Mouse (Mus musculus): ENCODE measurements around the gene 6330409D20Rik. TPM values are rescaled to one million over a fixed set of nuclear protein-coding genes. Genes with fewer than 3 reads are reported as not detected.

6330409D20Rik gene
- polyA plus RNA-seq, 1 experiment = not detected

- no peak for DNase-seq (ENCODE audit: low read depth)
These were observed 15.8 kb upstream of the 6330409D20Rik start for GRCm38 (mm10) chr2:32756674-32757055.

- no peak for DNase-seq (ENCODE audit: low read depth)
These were observed 11.4 kb upstream of the 6330409D20Rik start for GRCm38 (mm10) chr2:32752181-32752580.

DNA sequence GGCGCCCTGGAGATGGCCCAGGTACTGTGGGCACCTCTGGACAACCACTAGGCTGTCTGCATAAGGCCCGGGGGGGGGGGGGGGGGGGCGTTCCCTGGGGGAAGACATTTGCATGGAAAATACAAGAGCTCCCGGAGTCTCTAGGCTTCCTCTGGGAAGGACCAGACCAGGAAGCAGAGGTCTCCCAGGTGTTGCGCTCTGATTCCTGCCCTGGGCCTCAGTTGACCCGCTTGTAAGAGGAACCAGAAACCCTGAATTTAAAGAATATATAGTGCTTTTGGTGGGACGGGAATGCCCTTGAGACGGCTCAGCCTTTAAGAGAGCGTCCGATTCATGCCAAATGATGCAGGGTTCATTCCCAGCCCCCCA lies 10.8 kb upstream of the 6330409D20Rik start:
- DNase-seq (ENCODE audit: low read depth) = no peak

- DNase-seq (ENCODE audit: low read depth) = no peak
These were observed 10.3 kb upstream of the 6330409D20Rik start for GRCm38 (mm10) chr2:32750887-32751664.

GRCm38 (mm10) chr2:32750199-32750598 lies 9.4 kb upstream of the 6330409D20Rik start:
- DNase-seq (ENCODE audit: low read depth) = no peak

GRCm38 (mm10) chr2:32749082-32749481 lies 8.3 kb upstream of the 6330409D20Rik start:
- DNase-seq (ENCODE audit: low read depth) = no peak

- DNase-seq (ENCODE audit: low read depth) = no peak
These were observed 3.6 kb upstream of the 6330409D20Rik start for GRCm38 (mm10) chr2:32744272-32744982.

DNA sequence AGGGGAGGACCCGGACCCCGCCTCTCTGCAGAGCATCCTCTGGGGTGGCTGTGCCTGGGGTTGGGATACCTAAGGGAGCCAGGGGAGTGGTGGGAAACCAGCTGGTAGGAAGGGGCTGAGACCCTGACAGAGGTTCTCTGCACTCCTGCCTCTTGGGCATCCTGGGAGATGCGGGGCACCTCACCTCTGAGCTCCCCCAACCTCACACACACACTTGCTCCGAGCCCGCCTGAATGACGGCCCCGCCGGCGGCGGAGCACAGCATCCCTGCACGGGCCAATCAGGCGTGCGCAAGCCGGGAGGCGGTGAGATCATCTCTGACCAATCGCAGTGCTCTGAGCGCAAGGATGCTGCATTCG lies 1.3 kb upstream of the 6330409D20Rik start:
- no peak for DNase-seq (ENCODE audit: low read depth)

DNA sequence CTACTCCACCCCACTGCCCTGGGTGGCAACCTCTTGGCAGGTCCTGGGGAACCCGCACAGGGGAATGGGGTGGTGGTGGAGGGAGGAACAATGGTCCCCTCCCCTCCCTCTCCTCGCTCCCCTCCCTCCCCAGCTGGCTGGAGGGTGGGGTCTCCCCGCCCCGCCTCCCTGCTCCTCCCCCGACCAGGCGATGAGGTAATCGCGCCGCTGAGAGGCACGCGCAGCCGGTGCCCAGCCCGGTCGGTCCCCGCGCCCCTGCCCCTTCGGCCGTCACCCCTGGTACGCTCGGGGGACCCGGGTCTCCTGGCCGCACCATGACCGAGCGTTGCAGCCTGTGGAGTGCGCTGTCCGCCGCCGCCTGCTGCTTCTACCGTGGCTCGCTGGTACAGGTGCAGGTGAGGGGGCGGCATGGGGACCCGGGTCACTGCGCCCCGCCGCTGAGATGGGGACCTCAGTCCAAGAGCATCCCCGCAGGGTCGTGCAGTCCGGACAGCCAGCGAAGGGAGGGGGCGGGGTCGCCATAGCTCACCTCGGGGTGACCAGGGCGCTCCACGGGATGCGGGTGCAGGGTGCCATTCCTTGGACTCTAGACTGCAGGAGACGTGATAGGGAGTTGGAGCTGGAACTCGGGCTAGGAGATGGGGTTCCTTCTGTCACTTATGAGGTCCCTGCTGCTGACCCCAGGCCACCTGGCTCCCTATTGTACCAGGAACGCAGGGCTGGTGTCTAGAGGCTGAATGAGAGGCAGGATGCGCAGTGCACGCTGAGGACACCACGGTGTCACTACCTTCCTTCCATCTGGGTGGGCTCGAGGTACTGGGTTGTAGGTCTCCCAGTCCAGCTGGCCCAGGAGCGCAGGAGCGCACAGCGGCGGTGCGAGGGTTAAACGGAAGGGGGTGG lies 707 bp upstream of the 6330409D20Rik start:
- DNase-seq (ENCODE audit: low read depth) = no peak

DNA sequence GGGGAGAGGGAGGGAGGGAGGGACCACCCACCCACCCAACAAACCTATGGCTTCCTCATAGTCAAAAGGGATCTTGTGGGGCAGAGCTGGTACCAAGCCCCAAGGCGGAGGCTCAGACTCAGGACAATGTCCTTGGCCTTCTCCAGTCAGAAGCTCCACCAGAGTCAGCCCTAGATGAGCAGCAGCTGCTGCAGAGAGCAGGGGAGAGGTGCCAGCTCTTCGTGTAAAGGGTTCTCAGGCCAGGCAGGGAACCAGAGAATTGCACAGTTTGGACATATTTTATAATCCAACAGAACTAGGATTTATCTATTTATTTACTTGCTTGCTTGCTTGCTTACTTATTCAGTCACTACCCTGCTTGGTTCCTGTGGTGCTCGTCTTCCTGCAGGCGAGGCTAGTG lies 1.5 kb downstream of the 6330409D20Rik start:
- DNase-seq (ENCODE audit: low read depth) = no peak

- no peak for DNase-seq (ENCODE audit: low read depth)
These were observed 3.8 kb downstream of the 6330409D20Rik start for GRCm38 (mm10) chr2:32737008-32737407.

GRCm38 (mm10) chr2:32736306-32736829 lies 4.4 kb downstream of the 6330409D20Rik start:
- no peak for DNase-seq (ENCODE audit: low read depth)

DNA sequence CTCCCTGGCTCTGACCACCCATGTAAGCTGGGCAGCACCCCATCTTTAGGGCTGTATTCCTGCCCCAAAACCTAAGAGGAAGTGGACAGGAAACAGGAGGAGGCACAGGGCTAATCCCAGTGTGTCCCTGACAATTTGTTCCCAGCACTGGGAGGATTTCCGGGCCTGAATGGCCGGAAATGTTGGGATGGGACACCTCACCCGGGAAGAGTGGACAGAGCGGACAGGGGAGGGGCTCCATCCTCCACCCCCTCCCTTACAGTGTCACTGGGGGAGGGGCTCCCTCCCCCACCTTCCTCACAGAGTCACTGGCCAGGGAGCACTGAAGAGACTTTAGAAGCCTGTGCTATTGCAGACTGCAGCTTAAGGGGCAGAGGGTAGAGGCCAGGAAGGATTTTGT lies 5.9 kb downstream of the 6330409D20Rik start:
- DNase-seq (ENCODE audit: low read depth) = no peak

- DNase-seq (ENCODE audit: low read depth) = no peak
These were observed 6.3 kb downstream of the 6330409D20Rik start for GRCm38 (mm10) chr2:32734480-32734879.

DNA sequence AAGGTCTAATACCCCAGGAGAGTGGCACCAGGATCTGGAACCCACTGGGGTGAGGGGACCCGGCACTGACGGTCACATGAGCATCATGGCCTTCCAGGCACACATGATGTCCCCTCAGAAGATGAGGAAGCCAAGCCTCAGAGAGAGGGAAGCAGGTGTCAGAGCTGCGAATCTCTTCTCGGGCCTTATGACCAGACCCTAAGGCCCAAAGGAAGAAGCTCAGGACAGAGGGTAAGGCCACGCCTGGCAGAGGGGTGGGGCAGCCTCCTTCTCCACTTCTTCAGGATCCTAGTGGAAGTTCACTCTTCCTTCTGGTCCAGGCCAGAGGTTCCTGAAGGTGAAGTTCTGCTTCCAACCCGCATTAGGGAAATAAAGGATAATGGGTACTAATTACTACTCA lies 8.1 kb downstream of the 6330409D20Rik start:
- no peak for DNase-seq (ENCODE audit: low read depth)

- no peak for DNase-seq (ENCODE audit: low read depth)
These were observed 8.9 kb downstream of the 6330409D20Rik start for GRCm38 (mm10) chr2:32731911-32732310.

GRCm38 (mm10) chr2:32730854-32731253 lies 10.0 kb downstream of the 6330409D20Rik start:
- DNase-seq (ENCODE audit: low read depth) = no peak

DNA sequence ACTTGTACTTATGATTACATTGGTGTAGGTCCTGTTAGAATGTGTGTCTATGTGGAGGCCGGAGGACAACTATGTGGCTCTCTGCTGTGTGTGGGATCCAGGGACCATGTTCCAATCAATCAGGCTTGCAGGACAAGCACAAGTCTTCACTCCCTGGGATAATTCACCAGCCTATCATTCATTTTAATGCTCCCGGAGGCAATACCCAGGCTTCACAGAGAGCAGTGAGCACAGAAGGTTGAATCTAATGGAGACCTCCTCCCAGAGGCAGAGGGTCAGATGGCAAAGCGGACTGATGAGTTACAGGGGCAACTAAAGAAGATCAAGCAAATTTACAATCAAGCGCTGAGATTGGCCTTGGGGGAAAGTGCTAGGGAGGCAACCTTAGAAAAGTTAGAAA lies 11.3 kb downstream of the 6330409D20Rik start:
- no peak for DNase-seq (ENCODE audit: low read depth)

- DNase-seq (ENCODE audit: low read depth) = no peak
These were observed 12.4 kb downstream of the 6330409D20Rik start for GRCm38 (mm10) chr2:32728463-32728862.

- DNase-seq (ENCODE audit: low read depth) = peak; percentile 69
These were observed 13.4 kb downstream of the 6330409D20Rik start for GRCm38 (mm10) chr2:32727435-32727834.

DNA sequence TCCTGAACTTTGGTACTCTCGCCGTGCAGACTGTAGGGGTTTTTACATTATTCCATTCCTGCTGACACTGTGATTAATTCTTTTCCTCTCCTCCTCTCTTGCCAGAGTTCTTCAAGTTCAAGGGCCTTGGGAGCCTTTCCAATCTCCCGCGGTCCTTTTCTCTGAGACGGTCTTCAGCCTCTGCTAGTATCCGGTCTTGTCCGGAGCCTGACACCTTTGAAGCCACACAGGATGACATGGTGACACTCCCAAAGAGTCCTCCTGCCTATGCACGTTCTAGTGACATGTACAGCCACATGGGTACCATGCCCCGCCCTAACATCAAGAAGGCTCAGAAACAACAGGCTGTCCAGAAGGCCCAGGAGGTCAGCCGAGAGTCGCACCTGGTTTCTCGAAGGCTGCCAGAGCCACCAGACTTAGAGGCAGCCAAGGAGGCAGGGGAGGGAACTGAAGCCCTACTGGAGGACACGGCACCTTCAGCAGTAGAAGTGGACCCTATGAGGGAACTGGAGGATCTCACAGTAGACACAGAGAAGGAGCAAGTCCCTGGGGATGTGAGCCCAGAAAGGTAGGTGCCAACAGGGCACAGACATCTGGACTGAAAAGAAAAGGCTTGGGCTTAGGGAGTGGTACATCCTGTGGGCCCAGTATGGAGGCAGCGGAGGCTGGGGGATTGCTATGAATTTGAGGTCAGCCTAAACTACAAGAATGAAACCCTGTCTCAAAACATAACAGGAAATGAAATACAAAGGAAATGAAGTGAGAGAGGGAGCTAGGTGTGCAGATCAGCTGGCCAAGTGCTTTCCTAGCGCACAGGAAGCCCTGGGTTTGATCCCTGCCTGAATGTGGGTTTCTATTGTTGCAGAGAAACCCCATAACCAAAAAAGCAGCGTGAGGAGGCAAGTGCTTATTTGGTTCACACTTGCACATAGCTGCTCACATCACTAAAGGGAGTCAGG lies 15.7 kb downstream of the 6330409D20Rik start:
- DNase-seq (ENCODE audit: low read depth) = no peak
